Mouse (Mus musculus): ENCODE results near the gene Mrps25. TPM values are rescaled to one million over a fixed set of nuclear protein-coding genes. Genes with fewer than 3 reads are reported as not detected.

The Mrps25 gene
- polyA plus RNA-seq, 1 experiment from 2014 or later: 81.7 TPM

GRCm38 (mm10) chr6:92214773-92215449 lies 31.1 kb upstream of the Mrps25 start, which contains the start of gene Rbsn:
Gene Rbsn, minus strand, starts transcription at chr6:92214925.
- H3K4me3 ChIP-seq (ENCODE audit: low read length): peak within 1 kb of the TSS; percentile 85
- H3K9ac ChIP-seq (ENCODE audit: low read depth, low read length): peak within 1 kb of the TSS; percentile 92
- H3K9me3 ChIP-seq (ENCODE audit: control insufficient read depth, low read length): no peaks in the 10 kb centered on the region
- WGBS: 10% methylated on average over 35 of the region's 35 CpGs
- no peaks in the 10 kb centered on the region for H3K27me3 ChIP-seq (replicated peaks; ENCODE audit: control insufficient read depth, insufficient read depth, low read length)
- H3K36me3 ChIP-seq (ENCODE audit: control insufficient read depth, insufficient read depth, low read length): peaks cover 7% of the 10 kb centered on the region; the same call in 1 of the 2 replicates
- H3K27ac ChIP-seq (ENCODE audit: low read depth, low read length): peak within 1 kb of the TSS; percentile 92
- H3K4me1 ChIP-seq (ENCODE audit: control insufficient read depth, insufficient read depth, low read depth, low read length): peaks cover 10% of the 10 kb centered on the region
- H3K4me2 ChIP-seq (ENCODE audit: low read length): peak within 1 kb of the TSS; percentile 96
- ATAC-seq: peak; percentile 97

GRCm38 (mm10) chr6:92214055-92214772 lies 30.4 kb upstream of the Mrps25 start:
- H3K9ac ChIP-seq (ENCODE audit: low read depth, low read length): peak overlapping the region; percentile 92
- no peaks in the 10 kb centered on the region for H3K27me3 ChIP-seq (replicated peaks; ENCODE audit: control insufficient read depth, insufficient read depth, low read length)
- H3K9me3 ChIP-seq (ENCODE audit: control insufficient read depth, low read length): no peaks in the 10 kb centered on the region
- peak overlapping the region; percentile 92 for H3K27ac ChIP-seq (ENCODE audit: low read depth, low read length)
- peaks cover 12% of the 10 kb centered on the region for H3K36me3 ChIP-seq (ENCODE audit: control insufficient read depth, insufficient read depth, low read length)
- peak overlapping the region; percentile 96 for H3K4me2 ChIP-seq (ENCODE audit: low read length)
- ATAC-seq: peak; percentile 85
- under 1% methylated on average over 44 of the region's 48 CpGs for WGBS
- peaks cover 10% of the 10 kb centered on the region for H3K4me1 ChIP-seq (ENCODE audit: control insufficient read depth, insufficient read depth, low read depth, low read length)
- peak overlapping the region; percentile 85 for H3K4me3 ChIP-seq (ENCODE audit: low read length)

GRCm38 (mm10) chr6:92199414-92199813 lies 15.6 kb upstream of the Mrps25 start:
- no peak overlapping the region for H3K9ac ChIP-seq (ENCODE audit: low read depth, low read length)
- H3K27ac ChIP-seq (ENCODE audit: low read depth, low read length): no peak overlapping the region
- no peak overlapping the region for H3K4me2 ChIP-seq (ENCODE audit: low read length)
- H3K27me3 ChIP-seq (replicated peaks; ENCODE audit: control insufficient read depth, insufficient read depth, low read length): no peaks in the 10 kb centered on the region
- H3K36me3 ChIP-seq (ENCODE audit: control insufficient read depth, insufficient read depth, low read length): peaks cover 31% of the 10 kb centered on the region
- H3K4me1 ChIP-seq (ENCODE audit: control insufficient read depth, insufficient read depth, low read depth, low read length): no peaks in the 10 kb centered on the region
- WGBS: 91% methylated on average over 8 of the region's 8 CpGs
- no peak for ATAC-seq
- H3K9me3 ChIP-seq (ENCODE audit: control insufficient read depth, low read length): no peaks in the 10 kb centered on the region
- no peak overlapping the region for H3K4me3 ChIP-seq (ENCODE audit: low read length)

- Histone ChIP-seq H3K4me3 (ENCODE audit: low read length) (peak overlapping the region; percentile 86), H3K27ac (ENCODE audit: low read depth, low read length) (peak overlapping the region; percentile 76), H3K9ac (ENCODE audit: low read depth, low read length) (peak overlapping the region; percentile 84), H3K36me3 (ENCODE audit: control insufficient read depth, insufficient read depth, low read length) (peaks cover 17% of the 10 kb centered on the region), H3K27me3 (replicated peaks; ENCODE audit: control insufficient read depth, insufficient read depth, low read length) (no peaks in the 10 kb centered on the region), H3K9me3 (ENCODE audit: control insufficient read depth, low read length) (peaks cover 5% of the 10 kb centered on the region; the same call in 1 of the 2 replicates), H3K4me2 (ENCODE audit: low read length) (peak overlapping the region; percentile 88), H3K4me1 (ENCODE audit: control insufficient read depth, insufficient read depth, low read depth, low read length) (peaks cover 12% of the 10 kb centered on the region)
- 3% methylated on average over 10 of the region's 10 CpGs for WGBS
- ATAC-seq: peak; percentile 78
Observed at GRCm38 (mm10) chr6:92184178-92184577, 345 bp upstream of the Mrps25 start.

GRCm38 (mm10) chr6:92176450-92176849 lies 7.4 kb downstream of the Mrps25 start:
- H3K4me2 ChIP-seq (ENCODE audit: low read length): no peak overlapping the region
- ATAC-seq: no peak
- peaks cover 39% of the 10 kb centered on the region for H3K36me3 ChIP-seq (ENCODE audit: control insufficient read depth, insufficient read depth, low read length)
- H3K9me3 ChIP-seq (ENCODE audit: control insufficient read depth, low read length): peaks cover 5% of the 10 kb centered on the region; the same call in 1 of the 2 replicates
- no peak overlapping the region for H3K4me3 ChIP-seq (ENCODE audit: low read length)
- no peaks in the 10 kb centered on the region for H3K27me3 ChIP-seq (replicated peaks; ENCODE audit: control insufficient read depth, insufficient read depth, low read length)
- 96% methylated on average over 1 of the region's 1 CpGs for WGBS
- no peaks in the 10 kb centered on the region for H3K4me1 ChIP-seq (ENCODE audit: control insufficient read depth, insufficient read depth, low read depth, low read length)
- no peak overlapping the region for H3K9ac ChIP-seq (ENCODE audit: low read depth, low read length)
- H3K27ac ChIP-seq (ENCODE audit: low read depth, low read length): no peak overlapping the region

GRCm38 (mm10) chr6:92162724-92163123 lies 21.1 kb downstream of the Mrps25 start:
- no peak overlapping the region for H3K9ac ChIP-seq (ENCODE audit: low read depth, low read length)
- H3K27me3 ChIP-seq (replicated peaks; ENCODE audit: control insufficient read depth, insufficient read depth, low read length): no peaks in the 10 kb centered on the region
- WGBS: 91% methylated on average over 1 of the region's 1 CpGs
- H3K9me3 ChIP-seq (ENCODE audit: control insufficient read depth, low read length): no peaks in the 10 kb centered on the region
- no peak for ATAC-seq
- H3K4me1 ChIP-seq (ENCODE audit: control insufficient read depth, insufficient read depth, low read depth, low read length): no peaks in the 10 kb centered on the region
- no peak overlapping the region for H3K4me2 ChIP-seq (ENCODE audit: low read length)
- no peak overlapping the region for H3K4me3 ChIP-seq (ENCODE audit: low read length)
- peaks cover 52% of the 10 kb centered on the region for H3K36me3 ChIP-seq (ENCODE audit: control insufficient read depth, insufficient read depth, low read length)
- no peak overlapping the region for H3K27ac ChIP-seq (ENCODE audit: low read depth, low read length)

- Histone ChIP-seq H3K36me3 (ENCODE audit: control insufficient read depth, insufficient read depth, low read length) (peaks cover 54% of the 10 kb centered on the region), H3K9ac (ENCODE audit: low read depth, low read length) (no peak overlapping the region), H3K4me3 (ENCODE audit: low read length) (no peak overlapping the region), H3K9me3 (ENCODE audit: control insufficient read depth, low read length) (no peaks in the 10 kb centered on the region), H3K27me3 (replicated peaks; ENCODE audit: control insufficient read depth, insufficient read depth, low read length) (no peaks in the 10 kb centered on the region), H3K4me1 (ENCODE audit: control insufficient read depth, insufficient read depth, low read depth, low read length) (no peaks in the 10 kb centered on the region), H3K27ac (ENCODE audit: low read depth, low read length) (no peak overlapping the region), H3K4me2 (ENCODE audit: low read length) (no peak overlapping the region)
- no peak for ATAC-seq
- WGBS: 95% methylated on average over 3 of the region's 3 CpGs
Observed at GRCm38 (mm10) chr6:92158801-92159200, 25.0 kb downstream of the Mrps25 start.

- no peak for ATAC-seq
- Histone ChIP-seq H3K27me3 (replicated peaks; ENCODE audit: control insufficient read depth, insufficient read depth, low read length) (no peaks in the 10 kb centered on the region), H3K4me1 (ENCODE audit: control insufficient read depth, insufficient read depth, low read depth, low read length) (no peaks in the 10 kb centered on the region), H3K4me2 (ENCODE audit: low read length) (no peak overlapping the region), H3K36me3 (ENCODE audit: control insufficient read depth, insufficient read depth, low read length) (peaks cover 29% of the 10 kb centered on the region), H3K4me3 (ENCODE audit: low read length) (no peak overlapping the region), H3K9ac (ENCODE audit: low read depth, low read length) (no peak overlapping the region), H3K9me3 (ENCODE audit: control insufficient read depth, low read length) (no peaks in the 10 kb centered on the region), H3K27ac (ENCODE audit: low read depth, low read length) (no peak overlapping the region)
- WGBS: 83% methylated on average over 1 of the region's 1 CpGs
Observed at GRCm38 (mm10) chr6:92153774-92154173, 30.1 kb downstream of the Mrps25 start.

GRCm38 (mm10) chr6:92145881-92146280 lies 38.0 kb downstream of the Mrps25 start:
- WGBS: 90% methylated on average over 4 of the region's 4 CpGs
- H3K9me3 ChIP-seq (ENCODE audit: control insufficient read depth, low read length): no peaks in the 10 kb centered on the region
- no peak overlapping the region for H3K27ac ChIP-seq (ENCODE audit: low read depth, low read length)
- no peak overlapping the region for H3K4me3 ChIP-seq (ENCODE audit: low read length)
- no peaks in the 10 kb centered on the region for H3K4me1 ChIP-seq (ENCODE audit: control insufficient read depth, insufficient read depth, low read depth, low read length)
- H3K27me3 ChIP-seq (replicated peaks; ENCODE audit: control insufficient read depth, insufficient read depth, low read length): no peaks in the 10 kb centered on the region
- no peak overlapping the region for H3K9ac ChIP-seq (ENCODE audit: low read depth, low read length)
- no peak overlapping the region for H3K4me2 ChIP-seq (ENCODE audit: low read length)
- peaks cover 7% of the 10 kb centered on the region for H3K36me3 ChIP-seq (ENCODE audit: control insufficient read depth, insufficient read depth, low read length)
- ATAC-seq: no peak

All from hindbrain, embryonic 16.5 days (tissue).